Mouse (Mus musculus): Measurements from ENCODE around the gene Klrb1c.

GRCm38 (mm10) chr6:128734896-128735295 is 54.1 kb downstream of the Klrb1c start:
- no peak for TF ChIP-seq TAL1 (conservative IDR thresholded peaks at IDR 0.05; ENCODE audit: low read depth, low read length)
- TF ChIP-seq CTCF (IDR thresholded peaks at IDR 0.05; ENCODE audit: low read depth, low read length): no peak
- TF ChIP-seq GATA1 (IDR thresholded peaks at IDR 0.05; ENCODE audit: borderline replicate concordance, low read length): no peak
- TF ChIP-seq GATA2 (IDR thresholded peaks at IDR 0.05; ENCODE audit: borderline replicate concordance, low read depth, low read length): no peak
